Mouse (Mus musculus): ENCODE data around the gene Cryzl2. TPM values are rescaled to one million over a fixed set of nuclear protein-coding genes. Genes with fewer than 3 reads are reported as not detected.

Cryzl2 gene
- total and polyA plus RNA-seq, 2 experiments from 2014 or later, result 11.4 to 11.6 TPM

DNA sequence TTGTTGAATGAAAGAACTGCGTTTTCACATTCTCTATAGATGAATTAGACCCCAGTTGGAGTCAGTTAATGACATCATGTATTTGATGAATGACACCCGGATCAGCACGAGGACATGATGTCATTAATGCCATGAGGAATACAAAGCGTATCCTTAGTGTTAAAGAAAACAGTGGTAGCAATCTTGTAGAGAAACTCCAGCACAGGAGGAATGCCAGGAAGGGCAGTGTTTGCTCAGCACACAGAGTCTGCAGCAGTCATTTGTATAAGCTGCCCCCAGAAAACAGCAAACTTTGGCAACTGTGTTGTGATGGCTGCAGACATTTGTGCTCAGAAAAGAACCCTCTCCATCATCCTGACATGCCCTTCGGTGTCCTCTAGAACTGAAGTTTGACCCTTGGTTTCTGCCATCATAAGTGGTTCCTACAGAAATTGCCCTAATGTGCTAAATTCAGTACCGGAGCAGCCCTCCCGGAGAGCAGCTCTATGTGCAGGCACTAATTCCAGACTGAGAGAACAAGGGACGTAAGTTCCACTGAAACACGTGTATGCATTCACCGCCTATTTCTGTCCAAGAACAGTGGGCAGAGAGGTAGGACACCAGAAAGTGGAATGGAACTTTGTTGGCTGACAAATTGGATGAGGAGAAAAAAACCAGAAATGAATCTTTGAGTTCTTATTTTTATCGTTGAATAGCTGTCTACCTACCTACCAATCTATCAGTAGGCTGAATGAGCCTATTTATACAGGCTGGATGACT, 54.5 kb downstream of the Cryzl2 start:
- H3K36me3 ChIP-seq (ENCODE audit: insufficient read depth, low read length), result no peaks in the 10 kb centered on the region
- H3K27me3 ChIP-seq (ENCODE audit: insufficient read depth, low read length), result no peaks in the 10 kb centered on the region
- H3K9me3 ChIP-seq (ENCODE audit: low read length), result no peaks in the 10 kb centered on the region
- H3K27ac ChIP-seq, result no peak overlapping the region
- no peak for ATAC-seq
- no peak for DNase-seq (ENCODE audit: low spot score)
- TF ChIP-seq CTCF (IDR thresholded peaks at IDR 0.05; ENCODE audit: low read depth), result no peak
- no peak overlapping the region for H3K4me3 ChIP-seq (ENCODE audit: low read length)
- peaks cover 3% of the 10 kb centered on the region for H3K4me1 ChIP-seq (ENCODE audit: insufficient read depth, low read length)
- 62% methylated on average over 11 of the region's 11 CpGs for WGBS
- H3K9ac ChIP-seq (replicated peaks; ENCODE audit: low read length), result no peak overlapping the region
- no peak overlapping the region for H3K4me2 ChIP-seq (ENCODE audit: low read depth, low read length)

DNA sequence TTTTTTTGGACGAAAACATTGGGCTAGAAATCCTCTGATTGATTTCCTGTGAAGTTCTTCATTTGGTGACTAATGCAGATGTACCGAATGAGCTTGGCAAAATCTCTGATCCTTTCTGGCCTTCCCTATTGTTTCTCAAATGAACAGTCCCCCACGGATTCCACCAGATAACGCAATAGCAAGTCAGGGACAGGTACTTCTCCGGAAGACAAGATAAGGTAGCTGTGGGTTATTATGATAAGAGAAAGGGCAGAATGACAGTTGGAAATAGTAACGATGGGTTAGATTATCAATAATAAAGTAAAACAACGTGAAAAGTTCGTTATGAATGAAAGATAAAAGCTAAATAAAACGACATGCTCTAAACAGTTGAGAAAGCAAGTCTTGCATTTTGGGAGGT, 55.2 kb downstream of the Cryzl2 start:
- no peak for ATAC-seq
- no peaks in the 10 kb centered on the region for H3K9me3 ChIP-seq (ENCODE audit: low read length)
- peaks cover 7% of the 10 kb centered on the region for H3K4me1 ChIP-seq (ENCODE audit: insufficient read depth, low read length)
- no peak overlapping the region for H3K4me3 ChIP-seq (ENCODE audit: low read length)
- 78% methylated on average over 9 of the region's 9 CpGs for WGBS
- H3K9ac ChIP-seq (replicated peaks; ENCODE audit: low read length), result no peak overlapping the region
- H3K27ac ChIP-seq, result no peak overlapping the region
- H3K4me2 ChIP-seq (ENCODE audit: low read depth, low read length), result no peak overlapping the region
- no peaks in the 10 kb centered on the region for H3K27me3 ChIP-seq (ENCODE audit: insufficient read depth, low read length)
- no peaks in the 10 kb centered on the region for H3K36me3 ChIP-seq (ENCODE audit: insufficient read depth, low read length)
- no peak for DNase-seq (ENCODE audit: low spot score)
- TF ChIP-seq CTCF (IDR thresholded peaks at IDR 0.05; ENCODE audit: low read depth), result no peak

DNA sequence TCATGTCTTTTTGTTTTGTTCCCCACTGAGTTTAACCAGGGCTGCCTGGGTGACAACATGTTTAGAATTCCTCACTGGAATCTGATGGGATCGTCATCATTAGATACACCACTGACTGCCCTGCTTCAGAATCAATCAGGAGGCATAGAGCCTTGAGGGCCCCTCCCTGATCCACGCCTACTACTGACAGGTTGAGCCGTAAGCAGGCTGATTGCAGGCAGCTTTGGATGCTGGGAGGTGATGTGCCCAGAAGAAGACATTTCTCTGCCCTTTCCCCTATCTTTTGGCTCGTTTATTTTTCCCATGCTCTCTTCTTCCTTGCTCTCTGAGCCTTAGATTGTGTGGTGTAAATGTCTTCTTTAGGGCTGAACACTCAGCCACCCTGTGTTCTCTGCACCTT, 55.9 kb downstream of the Cryzl2 start:
- TF ChIP-seq CTCF (IDR thresholded peaks at IDR 0.05; ENCODE audit: low read depth), result no peak
- Histone ChIP-seq H3K36me3 (ENCODE audit: insufficient read depth, low read length) (no peaks in the 10 kb centered on the region), H3K27ac (no peak overlapping the region), H3K4me3 (ENCODE audit: low read length) (no peak overlapping the region), H3K9ac (replicated peaks; ENCODE audit: low read length) (no peak overlapping the region), H3K9me3 (ENCODE audit: low read length) (no peaks in the 10 kb centered on the region), H3K4me2 (ENCODE audit: low read depth, low read length) (no peak overlapping the region), H3K4me1 (ENCODE audit: insufficient read depth, low read length) (peaks cover 10% of the 10 kb centered on the region), H3K27me3 (ENCODE audit: insufficient read depth, low read length) (no peaks in the 10 kb centered on the region)
- no peak for DNase-seq (ENCODE audit: low spot score)
- ATAC-seq, result no peak
- WGBS, result 68% methylated on average over 4 of the region's 4 CpGs

DNA sequence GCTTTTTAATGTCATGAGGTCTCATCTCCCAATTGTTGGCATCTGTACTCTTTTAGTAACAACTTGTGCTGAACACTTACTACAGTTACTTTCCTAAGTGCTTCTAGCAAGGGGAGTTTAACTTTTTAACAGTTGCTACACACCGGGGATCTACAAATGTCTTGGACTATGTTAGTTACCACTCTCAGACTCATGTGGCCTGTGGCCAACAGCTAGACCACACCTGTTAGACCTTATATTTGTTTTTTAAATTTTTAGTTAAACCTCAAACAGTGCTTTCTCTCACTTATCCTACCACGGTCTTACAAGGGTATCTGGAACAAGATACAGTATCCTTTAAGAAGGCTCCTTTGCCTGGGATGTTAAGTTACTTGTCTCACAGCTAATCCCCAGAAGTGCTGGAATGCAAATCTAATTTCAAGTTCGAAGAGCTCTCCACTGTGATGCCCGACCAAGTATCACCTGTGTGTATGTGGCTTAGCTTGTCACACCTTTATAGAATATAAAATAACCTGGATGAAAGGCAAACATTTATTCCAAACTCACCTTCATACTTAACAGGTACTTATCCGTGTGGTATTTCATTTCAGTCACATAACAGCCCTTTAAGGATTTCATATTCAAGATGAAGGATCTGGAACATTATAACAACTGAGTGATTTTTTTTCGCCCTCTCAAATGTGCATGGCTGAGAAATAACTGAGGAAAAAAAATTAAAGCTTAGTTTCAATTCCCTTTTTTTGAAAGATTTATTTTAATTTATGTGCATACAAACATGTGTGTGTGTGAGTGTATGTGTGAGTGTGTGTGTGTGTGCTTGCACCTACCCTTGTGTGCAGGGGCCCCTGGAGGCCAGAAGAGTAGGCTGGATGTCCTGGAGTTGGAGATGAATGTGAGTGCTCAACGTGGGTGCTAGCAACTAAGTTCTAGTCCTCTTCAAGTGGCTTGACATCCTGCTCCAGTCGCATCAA, 58.7 kb downstream of the Cryzl2 start:
- DNase-seq (ENCODE audit: low spot score) (no peak), ATAC-seq (no peak)
- H3K9me3 ChIP-seq (ENCODE audit: low read length), result no peaks in the 10 kb centered on the region
- H3K36me3 ChIP-seq (ENCODE audit: insufficient read depth, low read length), result no peaks in the 10 kb centered on the region
- no peak overlapping the region for H3K27ac ChIP-seq
- H3K4me2 ChIP-seq (ENCODE audit: low read depth, low read length), result no peak overlapping the region
- H3K27me3 ChIP-seq (ENCODE audit: insufficient read depth, low read length), result no peaks in the 10 kb centered on the region
- no peak overlapping the region for H3K9ac ChIP-seq (replicated peaks; ENCODE audit: low read length)
- H3K4me1 ChIP-seq (ENCODE audit: insufficient read depth, low read length), result peaks cover 11% of the 10 kb centered on the region
- WGBS, result 82% methylated on average over 8 of the region's 8 CpGs
- H3K4me3 ChIP-seq (ENCODE audit: low read length), result no peak overlapping the region
- no peak for TF ChIP-seq CTCF (IDR thresholded peaks at IDR 0.05; ENCODE audit: low read depth)

DNA sequence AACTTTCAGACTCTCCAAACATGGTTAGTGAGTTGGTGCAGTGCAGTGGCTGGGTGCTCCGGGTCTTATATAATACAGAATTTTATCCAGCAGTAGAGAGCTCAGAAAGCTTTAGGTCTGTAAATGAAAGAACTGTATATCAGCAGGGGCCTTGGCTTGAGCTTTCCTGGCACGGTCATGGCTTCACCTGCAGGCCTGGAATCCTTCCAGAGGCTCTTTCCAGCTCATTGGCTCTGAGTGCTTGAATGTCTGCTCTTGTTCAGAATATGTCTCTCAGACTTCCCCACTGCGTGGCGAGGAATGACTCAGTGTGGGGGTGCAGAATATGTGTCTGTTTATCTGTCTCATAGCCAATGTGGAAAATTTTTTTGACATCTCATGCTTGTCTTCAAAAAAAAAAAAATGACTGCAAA, 59.7 kb downstream of the Cryzl2 start:
- WGBS, result 27% methylated on average over 4 of the region's 4 CpGs
- H3K9me3 ChIP-seq (ENCODE audit: low read length), result no peaks in the 10 kb centered on the region
- TF ChIP-seq CTCF (IDR thresholded peaks at IDR 0.05; ENCODE audit: low read depth), result no peak

DNA sequence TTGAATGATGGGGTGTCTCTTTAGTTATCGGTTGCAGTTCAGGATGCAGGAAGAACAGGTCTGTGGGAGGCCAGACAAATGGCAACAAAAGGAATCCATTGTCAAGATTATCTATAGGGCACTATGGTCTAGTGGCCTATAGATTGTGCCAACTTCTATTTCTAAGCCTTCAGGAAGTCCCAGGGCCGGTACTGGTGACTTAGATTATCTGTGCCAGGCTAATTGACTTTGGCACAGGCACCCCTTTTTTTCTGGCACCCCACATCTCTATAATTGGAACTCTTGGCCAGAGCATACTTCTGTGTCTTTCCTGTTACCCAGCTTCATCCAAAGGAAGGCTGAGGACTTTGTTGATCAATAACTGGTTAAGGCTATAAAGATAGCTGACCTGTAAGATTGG, 61.0 kb downstream of the Cryzl2 start:
- no peak overlapping the region for H3K9ac ChIP-seq (replicated peaks; ENCODE audit: low read length)
- no peak overlapping the region for H3K27ac ChIP-seq
- TF ChIP-seq CTCF (IDR thresholded peaks at IDR 0.05; ENCODE audit: low read depth), result no peak
- H3K9me3 ChIP-seq (ENCODE audit: low read length), result no peaks in the 10 kb centered on the region
- DNase-seq (ENCODE audit: low spot score), result no peak
- H3K4me2 ChIP-seq (ENCODE audit: low read depth, low read length), result no peak overlapping the region
- no peaks in the 10 kb centered on the region for H3K27me3 ChIP-seq (ENCODE audit: insufficient read depth, low read length)
- no peaks in the 10 kb centered on the region for H3K36me3 ChIP-seq (ENCODE audit: insufficient read depth, low read length)
- 33% methylated on average over 2 of the region's 2 CpGs for WGBS
- no peak overlapping the region for H3K4me3 ChIP-seq (ENCODE audit: low read length)
- ATAC-seq, result no peak
- H3K4me1 ChIP-seq (ENCODE audit: insufficient read depth, low read length), result peaks cover 11% of the 10 kb centered on the region

More for the DNA sequence above, 59.7 kb downstream of the Cryzl2 start:
- Histone ChIP-seq H3K27ac (no peak overlapping the region), H3K36me3 (ENCODE audit: insufficient read depth, low read length) (no peaks in the 10 kb centered on the region), H3K9ac (replicated peaks; ENCODE audit: low read length) (no peak overlapping the region), H3K4me3 (ENCODE audit: low read length) (no peak overlapping the region), H3K27me3 (ENCODE audit: insufficient read depth, low read length) (no peaks in the 10 kb centered on the region), H3K4me2 (ENCODE audit: low read depth, low read length) (no peak overlapping the region), H3K4me1 (ENCODE audit: insufficient read depth, low read length) (peaks cover 11% of the 10 kb centered on the region)
- peak; percentile 82 for ATAC-seq
- peak; percentile 87 for DNase-seq (ENCODE audit: low spot score)
